Mouse (Mus musculus): ENCODE measurements around the gene Slc25a39.

The Slc25a39 gene

DNA sequence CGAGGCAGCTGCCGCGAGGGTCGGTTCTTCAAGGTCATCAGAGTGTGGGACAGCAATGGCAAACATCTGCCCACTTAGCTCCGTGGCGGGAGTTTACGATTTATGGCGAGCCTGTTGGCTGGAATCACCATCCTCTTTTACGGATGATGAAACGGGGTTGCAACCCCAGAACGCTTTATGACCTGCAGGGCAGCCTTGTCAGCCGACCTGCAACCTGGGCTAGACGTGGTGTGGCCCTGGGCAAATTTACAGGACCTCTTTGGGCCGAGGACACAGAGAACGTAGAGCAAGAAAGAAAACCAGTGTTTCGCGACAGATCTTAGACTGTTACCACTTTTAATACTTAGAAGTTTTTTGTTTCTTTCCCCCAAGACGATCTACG lies at the start of gene Slc25a39:
Gene Slc25a39, minus strand, starts transcription at position 113 of the 382 bp plus-strand sequence.
- no peak for DNase-seq

DNA sequence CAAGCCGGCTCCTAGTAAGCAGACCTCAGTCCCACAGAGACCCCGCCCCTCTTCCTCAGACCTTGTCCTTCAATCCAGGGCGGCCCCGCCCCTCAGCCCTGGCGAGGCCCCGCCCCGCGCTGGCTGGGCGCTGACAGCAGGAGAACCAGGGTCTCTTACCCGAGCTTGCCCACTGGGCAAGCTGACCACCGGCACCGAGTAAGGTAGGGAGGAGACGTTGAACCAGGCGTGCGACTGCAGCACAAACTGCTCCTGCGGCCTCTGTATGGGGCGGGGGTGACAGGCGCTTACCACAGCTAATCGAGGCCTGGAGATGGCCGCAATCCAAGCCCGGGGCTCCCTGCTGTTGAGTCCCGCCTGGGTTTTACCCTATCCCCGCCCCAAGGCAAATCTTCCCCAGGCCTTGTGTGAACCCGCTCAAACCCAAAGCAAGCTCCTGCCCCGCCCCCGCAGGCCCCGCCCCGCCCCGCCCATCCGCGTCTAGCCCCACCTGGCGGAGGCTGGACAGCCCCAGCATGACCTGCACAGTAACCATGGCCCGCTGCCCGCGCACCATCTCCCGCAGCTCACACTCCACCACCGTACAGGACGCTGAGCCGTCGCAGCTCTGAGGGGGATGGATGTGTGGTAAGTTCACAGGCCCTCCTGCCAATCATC lies 48.1 kb upstream of the Slc25a39 start:
- peak; percentile 70 for DNase-seq

- no peak for DNase-seq
These were observed 45.4 kb upstream of the Slc25a39 start for GRCm38 (mm10) chr11:102453131-102453530.

DNA sequence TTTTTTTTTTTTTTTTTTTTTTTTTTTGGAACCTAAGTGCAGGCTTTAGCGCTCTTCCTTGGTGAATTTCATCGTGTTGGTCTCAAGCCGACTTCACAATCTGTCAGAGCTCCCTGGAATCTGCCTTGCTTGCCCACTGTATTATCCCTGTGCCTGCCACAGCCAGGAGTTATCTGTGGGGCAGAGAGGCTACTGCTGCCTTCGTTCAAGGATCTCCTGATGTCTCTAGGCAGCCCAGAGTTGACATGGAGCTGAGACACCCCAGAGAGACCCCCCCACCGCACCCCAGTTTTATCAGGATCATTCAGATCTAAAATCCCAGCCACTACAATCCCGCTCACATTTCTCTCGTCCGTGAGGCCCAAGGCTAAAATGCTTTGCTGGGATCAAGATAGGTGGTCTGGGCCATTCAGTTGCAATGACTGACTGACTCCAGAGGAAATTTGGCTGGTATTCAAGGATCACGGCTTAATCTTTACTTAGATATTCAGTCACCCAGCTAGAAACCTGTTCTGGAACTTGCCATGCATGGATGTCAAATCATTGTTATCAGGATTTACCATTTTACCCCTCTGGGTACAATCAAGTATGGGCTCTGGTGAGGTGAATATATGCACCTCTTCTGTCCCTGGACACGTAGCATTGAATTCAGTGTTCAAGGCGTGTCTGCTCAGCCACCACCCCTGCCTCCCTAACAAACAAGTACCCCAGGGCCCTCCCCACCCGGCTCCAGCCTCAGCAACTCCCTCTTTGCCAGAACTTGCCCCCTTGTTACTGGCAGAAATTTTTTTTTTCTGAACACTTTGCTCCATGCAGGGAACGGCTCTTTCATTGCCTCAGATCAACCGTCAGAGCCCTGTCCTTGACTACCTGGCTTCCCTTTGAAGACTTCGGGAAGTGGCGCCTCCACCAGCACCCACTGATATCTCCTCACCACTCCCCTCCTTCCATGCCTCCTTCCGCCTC lies 41.6 kb upstream of the Slc25a39 start:
- no peak for DNase-seq

DNA sequence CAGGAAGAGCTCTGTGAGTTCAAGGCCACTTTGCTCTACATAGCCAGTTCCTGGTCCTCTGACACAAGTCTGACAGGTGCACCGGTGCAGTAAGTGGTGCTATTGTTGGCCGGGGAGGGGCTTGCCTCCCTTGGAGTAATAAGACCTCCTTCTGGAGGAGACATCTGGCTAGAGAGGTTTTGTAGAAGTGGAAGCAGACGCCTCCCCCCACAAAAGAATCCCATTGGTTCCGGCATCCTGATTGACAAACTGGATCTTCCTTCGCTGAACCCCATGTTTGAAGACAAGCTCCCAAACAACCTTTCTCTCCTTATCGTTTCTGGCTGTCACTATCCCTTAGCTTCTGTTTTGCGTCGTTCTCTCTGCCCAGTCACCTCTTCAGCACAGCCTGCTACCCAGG lies 40.6 kb upstream of the Slc25a39 start:
- no peak for DNase-seq

GRCm38 (mm10) chr11:102447497-102447896 lies 39.8 kb upstream of the Slc25a39 start, which contains the start of gene Fam171a2:
Gene Fam171a2, minus strand, starts transcription at chr11:102447682.
- peak; percentile 92 for DNase-seq

DNA sequence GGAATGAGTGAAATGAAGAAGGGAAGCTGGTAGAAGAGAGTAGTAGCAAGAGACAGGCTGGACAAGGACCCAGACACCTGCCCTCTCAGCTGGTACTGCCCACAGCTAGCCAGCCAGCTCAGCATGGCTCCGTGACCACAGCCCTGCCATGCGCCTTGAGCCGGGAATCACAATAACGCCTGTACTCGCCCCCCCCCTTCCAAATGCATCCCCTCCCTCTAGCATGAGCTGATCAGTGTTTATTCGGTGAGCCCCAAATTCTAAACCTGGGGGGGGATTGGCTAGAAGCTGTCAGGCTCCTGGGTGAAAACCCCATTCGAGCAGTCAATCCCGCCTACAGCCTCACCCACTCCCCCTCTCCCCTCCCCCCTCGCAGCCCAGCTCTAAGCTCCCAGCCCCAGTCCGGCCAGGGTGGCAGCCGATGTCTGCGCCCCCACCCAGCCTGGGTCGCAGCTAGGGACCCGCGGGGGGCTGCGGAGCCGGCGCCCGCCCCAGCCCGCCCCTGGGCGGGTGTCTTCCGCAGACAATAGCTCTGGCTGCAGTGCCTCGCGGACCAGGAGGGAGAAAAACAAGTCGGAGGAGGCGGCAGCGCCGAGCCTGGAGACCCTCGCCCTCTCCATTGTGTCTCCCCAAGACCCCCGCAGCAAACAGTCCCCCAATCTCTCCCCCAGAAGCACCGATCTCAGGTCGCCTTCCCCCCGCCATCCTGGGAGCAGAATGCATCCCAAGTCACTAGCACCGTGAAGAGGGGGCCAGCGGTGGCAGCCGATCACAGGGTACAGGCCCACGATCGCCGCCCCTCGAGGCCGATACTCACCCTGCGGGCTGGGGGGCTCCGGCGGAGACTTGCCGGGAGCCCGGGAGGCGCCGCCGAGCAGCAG lies 39.1 kb upstream of the Slc25a39 start:
- DNase-seq, result peak; percentile 49

GRCm38 (mm10) chr11:102445891-102446361 lies 38.2 kb upstream of the Slc25a39 start:
- no peak for DNase-seq

DNA sequence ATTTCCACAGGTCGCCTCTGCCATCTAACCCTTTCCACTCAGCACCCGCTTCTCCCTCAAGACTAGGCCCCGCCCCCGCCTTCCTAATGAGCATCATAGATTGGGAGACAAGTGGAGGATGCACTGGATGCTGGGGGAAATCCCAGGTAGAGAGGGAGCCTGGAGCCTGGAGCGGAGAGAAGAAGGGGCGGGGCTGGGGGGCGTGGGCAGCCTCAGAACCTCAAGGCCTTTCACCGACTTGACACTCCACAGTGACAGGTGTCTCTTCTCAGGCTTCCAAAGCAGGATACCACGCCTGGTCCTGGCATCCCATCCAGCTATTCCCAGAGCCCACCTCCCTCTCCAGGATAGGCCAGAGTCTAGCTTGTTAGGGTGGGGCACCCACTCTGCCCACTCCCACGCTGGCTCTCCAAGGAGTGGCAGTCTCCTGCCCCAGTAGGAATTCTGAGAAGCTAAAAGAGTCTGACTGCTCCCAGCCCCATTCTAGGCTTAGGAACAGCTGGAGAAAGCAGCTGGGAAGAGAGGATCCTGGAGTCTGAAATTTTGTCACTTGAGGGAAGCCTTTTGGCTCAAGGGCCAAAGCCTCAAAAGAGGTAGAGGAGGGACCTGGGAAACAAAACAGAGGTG lies 37.6 kb upstream of the Slc25a39 start:
- DNase-seq, result no peak

- no peak for DNase-seq
These were observed 37.0 kb upstream of the Slc25a39 start for GRCm38 (mm10) chr11:102444781-102445180.

- no peak for DNase-seq
These were observed 36.6 kb upstream of the Slc25a39 start for GRCm38 (mm10) chr11:102444321-102444720.

DNA sequence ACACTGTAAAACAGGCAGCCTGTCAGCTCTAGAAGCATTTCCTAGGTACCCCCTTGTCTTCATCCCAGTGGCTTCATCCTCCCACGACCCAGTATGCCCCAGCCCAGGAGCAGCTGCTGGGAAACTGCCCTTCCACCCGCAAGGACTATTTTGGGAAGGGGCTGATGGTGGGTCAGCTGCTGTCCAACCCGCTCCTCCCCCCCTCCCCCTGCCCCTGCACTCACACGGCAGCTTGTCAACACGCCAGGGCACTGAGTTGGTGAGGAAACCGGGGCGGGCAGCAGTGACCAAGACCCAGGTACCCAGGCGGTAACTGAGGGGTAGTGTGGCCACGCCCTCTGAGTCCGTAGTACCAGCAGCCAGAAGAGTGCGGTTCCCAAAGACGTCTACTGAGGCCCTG lies 36.0 kb upstream of the Slc25a39 start:
- no peak for DNase-seq

DNA sequence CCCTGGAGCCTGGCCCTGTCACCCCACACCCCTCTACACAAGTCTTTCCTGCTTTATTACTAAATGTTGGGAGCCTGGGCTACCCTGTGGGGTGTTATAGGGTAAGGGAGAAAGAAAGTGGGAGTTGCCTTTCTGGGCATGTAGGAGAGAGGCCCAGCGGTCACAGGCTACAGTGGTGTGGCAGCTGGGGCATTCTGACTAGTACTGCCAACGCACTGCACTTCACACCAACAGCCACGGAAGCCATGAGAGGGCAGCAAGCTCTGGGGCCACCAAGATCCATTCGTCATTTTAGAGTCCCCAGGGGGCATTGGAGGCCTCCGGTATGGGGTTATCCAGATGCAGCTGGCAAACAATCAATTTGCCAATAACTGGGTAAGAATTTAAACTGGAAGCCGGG lies 34.3 kb upstream of the Slc25a39 start:
- DNase-seq, result no peak

- DNase-seq, result no peak
These were observed 33.7 kb upstream of the Slc25a39 start for GRCm38 (mm10) chr11:102441434-102441833.

- DNase-seq, result no peak
These were observed 32.5 kb upstream of the Slc25a39 start for GRCm38 (mm10) chr11:102440255-102440654.

GRCm38 (mm10) chr11:102439093-102440082 lies 31.6 kb upstream of the Slc25a39 start:
- DNase-seq, result no peak

GRCm38 (mm10) chr11:102438212-102439092 lies 30.7 kb upstream of the Slc25a39 start:
- peak; percentile 86 for DNase-seq

DNA sequence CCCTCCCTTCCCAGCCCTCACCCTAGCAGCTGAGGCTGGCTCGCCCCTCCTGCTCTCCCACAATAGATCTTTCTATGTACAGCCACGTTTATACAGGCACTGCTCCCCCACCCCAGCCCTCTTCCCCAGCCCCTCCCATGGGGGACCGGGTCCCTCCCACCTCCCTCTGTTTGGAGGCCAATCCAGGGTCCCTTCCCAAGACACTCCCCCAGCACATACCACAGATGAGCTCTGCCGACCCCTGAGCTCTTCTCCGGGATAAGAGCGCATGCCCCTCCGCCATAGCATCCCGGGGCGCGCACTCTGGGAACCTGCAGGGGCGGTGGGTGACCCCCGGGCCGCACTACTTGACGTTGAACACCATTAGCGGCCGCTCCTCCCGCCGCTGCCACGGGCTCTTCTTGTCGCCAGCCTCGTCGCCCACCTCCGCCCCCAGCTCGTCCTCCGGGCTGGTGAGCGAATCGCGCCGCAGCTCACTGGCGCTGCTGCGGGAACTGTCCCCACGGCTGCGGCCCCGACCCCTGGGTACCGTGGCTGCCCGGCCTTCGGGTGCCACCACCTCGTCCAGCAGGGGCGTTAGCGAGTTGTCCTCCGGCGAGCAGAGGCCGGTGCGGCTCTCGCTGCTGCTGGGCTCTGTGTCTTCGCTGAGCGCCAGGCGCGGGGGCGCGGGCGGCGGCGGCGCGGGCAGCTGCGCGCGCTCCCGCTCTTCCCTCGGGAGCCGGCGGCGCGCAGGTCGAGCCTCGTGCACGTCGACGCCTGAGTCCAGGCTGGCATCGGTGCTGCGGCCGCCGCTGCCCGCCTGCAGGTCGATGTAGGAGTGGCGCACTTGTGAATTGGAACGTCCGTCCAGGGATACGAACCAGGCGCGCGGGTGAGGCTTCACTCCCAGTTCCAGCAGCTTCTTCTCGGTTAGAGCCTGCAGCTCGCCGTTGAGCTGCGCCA lies 29.6 kb upstream of the Slc25a39 start:
- peak; percentile 40 for DNase-seq

DNA sequence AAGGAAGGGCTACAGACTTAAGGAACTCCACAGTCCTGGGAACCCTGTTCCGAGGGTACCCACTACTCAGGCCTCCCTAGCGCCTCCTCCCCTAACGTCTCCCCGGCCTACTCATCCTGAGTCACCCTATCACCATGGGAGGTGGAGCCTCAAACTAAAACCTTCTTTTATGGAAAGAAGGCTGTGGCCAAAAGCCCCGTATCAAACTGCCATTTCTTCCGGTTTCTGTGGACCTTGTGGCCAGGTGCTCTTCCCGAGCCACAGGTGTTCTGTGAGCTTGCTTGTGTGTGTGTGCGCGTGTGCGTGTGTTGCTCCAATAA lies 28.7 kb upstream of the Slc25a39 start:
- DNase-seq, result no peak
